Mouse (Mus musculus) ES-Bruce4 (cell line): ENCODE results near the gene March6.

Experiments used
- CTCF ChIP-seq: IDR thresholded peaks from one replicate; pipeline ENCODE4 v1.8.1; 2011; ENCODE audit warnings: low read depth, low read length
- POLR2A ChIP-seq: IDR thresholded peaks from one replicate; pipeline ENCODE4 v1.8.1; 2011; ENCODE audit warnings: low read length; ENCODE audit not compliant: insufficient read depth

GRCm38 (mm10) chr15:31571906-31572722 is 41.3 kb upstream of the March6 start:
- no peak for TF ChIP-seq POLR2A
- TF ChIP-seq CTCF, result no peak
